Mouse (Mus musculus) limb, embryonic 15.5 days (tissue): ENCODE measurements around the gene Dek. TPM values are rescaled to one million over a fixed set of nuclear protein-coding genes. Genes with fewer than 3 reads are reported as not detected.

Experiments used
- ATAC-seq: fragments of 200-750 bp; cut with Nextera tagmentation; 2 replicates; pipeline ENCODE4 v1.8.0; 2017; ENCODE audit warnings: low read depth, moderate TSS enrichment; ENCODE audit not compliant: insufficient number of reproducible peaks, low FRiP score, low TSS enrichment
- H3K27ac ChIP-seq: fragments of 300-500 bp; sonication (generic); 2 replicates; pipeline ENCODE4 v1.5.1; 2015; ENCODE audit warnings: moderate library complexity, mild to moderate bottlenecking, inconsistent platforms
- H3K27me3 ChIP-seq: fragments of 300-500 bp; sonication (generic); 2 replicates; pipeline ENCODE4 v1.6.1; 2015; ENCODE audit warnings: inconsistent platforms
- H3K36me3 ChIP-seq: fragments of 300-500 bp; sonication (generic); 2 replicates; pipeline ENCODE4 v1.6.1; 2015; ENCODE audit warnings: inconsistent platforms
- H3K4me1 ChIP-seq: fragments of 300-500 bp; sonication (generic); 2 replicates; pipeline ENCODE4 v1.6.1; 2015; ENCODE audit warnings: inconsistent platforms
- H3K4me2 ChIP-seq: fragments of 300-500 bp; sonication (generic); 2 replicates; pipeline ENCODE4 v1.6.1; 2015; ENCODE audit warnings: mild to moderate bottlenecking, inconsistent platforms
- H3K4me3 ChIP-seq: fragments of 300-500 bp; sonication (generic); 2 replicates; pipeline ENCODE4 v1.5.1; 2015; ENCODE audit warnings: mild to moderate bottlenecking, inconsistent platforms
- H3K9ac ChIP-seq: fragments of 300-500 bp; sonication (generic); 2 replicates; pipeline ENCODE4 v1.6.1; 2015; ENCODE audit warnings: inconsistent platforms
- H3K9me3 ChIP-seq: fragments of 300-500 bp; sonication (generic); 2 replicates; pipeline ENCODE4 v1.6.1; 2016; ENCODE audit warnings: inconsistent platforms
- WGBS: fragments of 180-500 bp; shearing (Covaris S2); methylation state at CpG from one replicate; pipeline ENCODE4 v1.1.7; 2015; 5-methylcytosine and 5-hydroxymethylcytosine counted together
- polyA plus RNA-seq: library from polyadenylated mRNA; unstranded; fragments of >200 nt; fragmentation: Nextera tagmentation; extraction: Ambion mirVana; gene quantifications from 2 replicates; pipeline ENCODE4 v1.2.1, GENCODE M21; 2015

Dek gene
- polyA plus RNA-seq, 1 experiment from 2014 or later = 267 TPM

DNA sequence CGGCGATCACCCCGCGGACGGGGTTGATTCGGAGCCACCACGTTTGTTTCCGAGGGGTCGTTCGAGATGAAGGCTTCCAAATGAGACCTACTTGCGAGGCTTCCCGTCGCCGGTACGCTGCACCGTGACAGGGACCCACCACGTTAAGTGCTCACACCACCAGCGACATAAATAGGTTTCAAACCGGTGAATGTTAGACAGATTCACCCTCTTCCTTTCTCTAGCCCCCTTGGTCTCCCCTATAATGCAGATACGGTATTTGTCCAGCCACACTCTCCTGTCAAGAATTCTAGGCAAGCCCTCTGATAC lies 533 bp upstream of the Dek start:
- H3K9me3 ChIP-seq = no peaks in the 10 kb centered on the region
- no peaks in the 10 kb centered on the region for H3K27me3 ChIP-seq
- peak overlapping the region; percentile 79 for H3K4me3 ChIP-seq
- H3K27ac ChIP-seq = peak overlapping the region; percentile 100
- WGBS = under 1% methylated on average over 20 of the region's 20 CpGs
- ATAC-seq = peak; percentile 9; the same call in 1 of the 2 replicates
- peaks cover 14% of the 10 kb centered on the region for H3K4me1 ChIP-seq
- H3K36me3 ChIP-seq = 0 out of 2 replicates have a peak, but pooled peaks cover 4% of the 10 kb centered on the region
- peak overlapping the region; percentile 94 for H3K9ac ChIP-seq
- peak overlapping the region; percentile 57 for H3K4me2 ChIP-seq

- Histone ChIP-seq H3K27me3 (no peaks in the 10 kb centered on the region), H3K27ac (peak overlapping the region; percentile 100), H3K9ac (peak overlapping the region; percentile 94), H3K4me3 (peak overlapping the region; percentile 79), H3K4me1 (peaks cover 14% of the 10 kb centered on the region), H3K9me3 (no peaks in the 10 kb centered on the region), H3K36me3 (peaks cover 8% of the 10 kb centered on the region; the same call in 1 of the 2 replicates), H3K4me2 (peak overlapping the region; percentile 54)
- no peak for ATAC-seq
- under 1% methylated on average over 25 of the region's 25 CpGs for WGBS
Measured at GRCm38 (mm10) chr13:47104856-47105541, 1.0 kb downstream of the Dek start.

- no peaks in the 10 kb centered on the region for H3K9me3 ChIP-seq
- WGBS = 14% methylated on average over 2 of the region's 2 CpGs
Measured at GRCm38 (mm10) chr13:47104146-47104545, 1.9 kb downstream of the Dek start.

DNA sequence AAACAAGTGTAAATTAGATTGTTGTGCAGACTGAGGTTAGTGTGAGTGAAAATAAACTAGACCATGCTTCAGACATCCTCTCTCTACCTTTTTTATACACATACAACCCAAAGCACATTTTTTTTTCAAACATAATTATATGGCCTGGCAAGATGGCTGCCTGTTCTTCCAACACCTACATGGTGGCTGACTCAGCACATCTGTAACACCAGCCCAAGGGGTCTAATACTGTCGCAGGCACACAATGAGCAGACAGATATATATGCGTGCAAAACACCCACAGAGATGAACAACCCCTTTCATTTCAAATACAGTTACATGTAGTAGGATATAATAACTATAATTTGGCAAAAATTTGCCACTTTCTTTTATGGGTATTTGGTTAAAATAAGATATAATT lies 5.4 kb downstream of the Dek start:
- H3K36me3 ChIP-seq = peaks cover 27% of the 10 kb centered on the region
- no peak overlapping the region for H3K9ac ChIP-seq
- ATAC-seq = no peak
- H3K4me1 ChIP-seq = peaks cover 17% of the 10 kb centered on the region
- H3K4me2 ChIP-seq = no peak overlapping the region
- H3K4me3 ChIP-seq = no peak overlapping the region
- H3K27ac ChIP-seq = no peak overlapping the region
- no peaks in the 10 kb centered on the region for H3K9me3 ChIP-seq
- no peaks in the 10 kb centered on the region for H3K27me3 ChIP-seq
- 86% methylated on average over 2 of the region's 2 CpGs for WGBS

More at GRCm38 (mm10) chr13:47104146-47104545, 1.9 kb downstream of the Dek start:
- Histone ChIP-seq H3K27me3 (no peaks in the 10 kb centered on the region), H3K4me1 (peaks cover 14% of the 10 kb centered on the region), H3K36me3 (peaks cover 12% of the 10 kb centered on the region; the same call in 1 of the 2 replicates), H3K4me3 (peak overlapping the region; percentile 79), H3K4me2 (peak overlapping the region; percentile 54), H3K9ac (no peak overlapping the region), H3K27ac (0 out of 2 replicates have a peak overlapping the region, but pooled peaks have one; percentile 11)
- ATAC-seq = no peak

GRCm38 (mm10) chr13:47099265-47099664 lies 6.7 kb downstream of the Dek start:
- no peak overlapping the region for H3K4me2 ChIP-seq
- ATAC-seq = no peak
- H3K27ac ChIP-seq = no peak overlapping the region
- peaks cover 37% of the 10 kb centered on the region for H3K36me3 ChIP-seq
- H3K9me3 ChIP-seq = no peaks in the 10 kb centered on the region
- H3K27me3 ChIP-seq = no peaks in the 10 kb centered on the region
- peaks cover 16% of the 10 kb centered on the region for H3K4me1 ChIP-seq
- no peak overlapping the region for H3K9ac ChIP-seq
- 84% methylated on average over 7 of the region's 7 CpGs for WGBS
- H3K4me3 ChIP-seq = no peak overlapping the region

- no peak for ATAC-seq
- peaks cover 45% of the 10 kb centered on the region for H3K36me3 ChIP-seq
- H3K4me2 ChIP-seq = no peak overlapping the region
Measured at GRCm38 (mm10) chr13:47096591-47096990, 9.4 kb downstream of the Dek start.

DNA sequence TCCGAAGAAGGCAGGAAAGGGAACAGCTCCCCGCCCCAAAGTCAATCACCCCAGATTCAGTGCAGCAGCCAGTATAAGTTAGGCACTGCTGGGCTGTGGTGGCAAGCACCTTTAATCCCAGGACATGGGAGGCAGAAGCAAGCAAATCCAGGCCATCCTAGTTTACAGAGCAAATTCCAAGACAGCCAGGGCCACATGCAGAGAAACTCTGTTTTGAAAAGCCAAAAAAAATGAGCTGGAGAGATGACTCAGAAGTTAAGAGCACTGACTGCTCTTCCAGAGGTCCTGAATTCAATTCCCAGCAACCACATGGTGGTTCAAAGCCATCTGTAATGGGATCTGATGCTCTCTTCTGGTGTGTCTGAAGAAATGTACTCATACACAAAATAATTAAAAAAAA lies 12.2 kb downstream of the Dek start:
- H3K36me3 ChIP-seq = peaks cover 42% of the 10 kb centered on the region

More at GRCm38 (mm10) chr13:47096591-47096990, 9.4 kb downstream of the Dek start:
- no peak overlapping the region for H3K4me3 ChIP-seq
- no peak overlapping the region for H3K27ac ChIP-seq
- H3K4me1 ChIP-seq = peaks cover 3% of the 10 kb centered on the region; the same call in 1 of the 2 replicates
- no peak overlapping the region for H3K9ac ChIP-seq
- no peaks in the 10 kb centered on the region for H3K27me3 ChIP-seq
- 72% methylated on average over 2 of the region's 2 CpGs for WGBS
- H3K9me3 ChIP-seq = no peaks in the 10 kb centered on the region

GRCm38 (mm10) chr13:47089271-47089670 lies 16.7 kb downstream of the Dek start:
- Histone ChIP-seq H3K4me3 (no peak overlapping the region), H3K9ac (no peak overlapping the region), H3K27ac (no peak overlapping the region), H3K4me1 (peaks cover 3% of the 10 kb centered on the region; the same call in 1 of the 2 replicates), H3K36me3 (peaks cover 40% of the 10 kb centered on the region), H3K27me3 (no peaks in the 10 kb centered on the region), H3K4me2 (no peak overlapping the region), H3K9me3 (no peaks in the 10 kb centered on the region)
- WGBS = 60% methylated on average over 2 of the region's 2 CpGs
- no peak for ATAC-seq

More for the DNA sequence above, 12.2 kb downstream of the Dek start:
- Histone ChIP-seq H3K9ac (no peak overlapping the region), H3K9me3 (no peaks in the 10 kb centered on the region), H3K27me3 (no peaks in the 10 kb centered on the region), H3K4me2 (no peak overlapping the region), H3K4me1 (peaks cover 6% of the 10 kb centered on the region; the same call in 1 of the 2 replicates), H3K27ac (no peak overlapping the region), H3K4me3 (no peak overlapping the region)
- 84% methylated on average over 2 of the region's 2 CpGs for WGBS
- no peak for ATAC-seq

DNA sequence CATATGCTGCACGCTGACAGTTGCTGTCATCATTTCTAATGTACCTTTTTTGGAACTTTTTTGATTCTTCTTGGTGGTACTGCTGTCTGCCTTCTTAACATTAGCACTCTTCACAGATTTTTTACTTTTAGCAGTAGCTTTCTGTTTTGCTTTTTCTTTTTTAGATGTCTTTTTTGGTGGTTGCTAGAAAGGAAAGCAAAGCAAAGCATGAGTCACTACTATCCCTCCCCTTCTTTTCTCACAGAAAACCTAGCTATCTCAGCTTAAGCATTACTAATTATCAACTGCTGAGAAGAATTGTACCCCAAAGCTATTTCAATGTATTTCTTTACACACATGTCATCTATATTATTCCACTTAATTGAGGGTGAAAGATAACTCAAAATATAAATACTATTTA lies 17.6 kb downstream of the Dek start:
- Histone ChIP-seq H3K27ac (no peak overlapping the region), H3K9ac (no peak overlapping the region), H3K36me3 (peaks cover 36% of the 10 kb centered on the region), H3K9me3 (no peaks in the 10 kb centered on the region), H3K4me2 (no peak overlapping the region), H3K4me3 (no peak overlapping the region), H3K27me3 (no peaks in the 10 kb centered on the region), H3K4me1 (peaks cover 3% of the 10 kb centered on the region; the same call in 1 of the 2 replicates)
- no peak for ATAC-seq
- 85% methylated on average over 1 of the region's 1 CpGs for WGBS

DNA sequence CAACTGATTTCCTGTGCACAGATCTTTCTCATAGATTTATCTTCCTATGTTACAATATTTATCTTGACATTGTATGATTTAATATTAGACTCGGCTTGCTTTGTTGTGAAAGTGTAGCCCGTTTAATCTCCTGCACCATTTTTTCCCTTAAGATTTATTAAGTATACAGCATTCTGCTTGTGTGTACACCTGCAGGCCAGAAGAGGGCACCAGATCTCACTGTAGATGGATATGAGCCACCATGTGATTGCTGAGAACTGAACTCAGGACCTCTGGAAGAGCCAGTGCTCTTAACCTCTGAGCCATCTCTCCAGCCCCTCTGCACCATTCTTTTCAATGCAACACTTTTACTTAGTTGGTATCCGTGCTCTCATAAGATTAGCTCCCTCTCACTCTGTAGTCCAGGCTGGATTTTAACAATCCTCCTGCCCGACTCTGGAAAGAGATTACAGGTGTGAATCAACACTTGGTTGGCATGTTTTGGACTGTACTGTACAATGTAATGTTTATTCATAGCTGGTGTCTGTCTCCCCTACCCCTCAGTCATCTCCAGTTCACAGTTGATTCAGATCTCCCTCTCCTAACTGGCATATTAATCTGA lies 25.0 kb downstream of the Dek start:
- Histone ChIP-seq H3K27ac (no peak overlapping the region), H3K27me3 (no peaks in the 10 kb centered on the region), H3K4me1 (no peaks in the 10 kb centered on the region), H3K36me3 (peaks cover 63% of the 10 kb centered on the region), H3K9ac (no peak overlapping the region), H3K4me3 (no peak overlapping the region), H3K4me2 (no peak overlapping the region), H3K9me3 (no peaks in the 10 kb centered on the region)
- no peak for ATAC-seq
- WGBS = 93% methylated on average over 4 of the region's 4 CpGs

- Histone ChIP-seq H3K27me3 (no peaks in the 10 kb centered on the region), H3K36me3 (peaks cover 75% of the 10 kb centered on the region), H3K9me3 (no peaks in the 10 kb centered on the region), H3K4me3 (no peak overlapping the region), H3K4me2 (no peak overlapping the region), H3K4me1 (no peaks in the 10 kb centered on the region), H3K9ac (no peak overlapping the region), H3K27ac (no peak overlapping the region)
- 67% methylated on average over 5 of the region's 5 CpGs for WGBS
- ATAC-seq = no peak
Measured at GRCm38 (mm10) chr13:47078799-47079198, 27.2 kb downstream of the Dek start.

DNA sequence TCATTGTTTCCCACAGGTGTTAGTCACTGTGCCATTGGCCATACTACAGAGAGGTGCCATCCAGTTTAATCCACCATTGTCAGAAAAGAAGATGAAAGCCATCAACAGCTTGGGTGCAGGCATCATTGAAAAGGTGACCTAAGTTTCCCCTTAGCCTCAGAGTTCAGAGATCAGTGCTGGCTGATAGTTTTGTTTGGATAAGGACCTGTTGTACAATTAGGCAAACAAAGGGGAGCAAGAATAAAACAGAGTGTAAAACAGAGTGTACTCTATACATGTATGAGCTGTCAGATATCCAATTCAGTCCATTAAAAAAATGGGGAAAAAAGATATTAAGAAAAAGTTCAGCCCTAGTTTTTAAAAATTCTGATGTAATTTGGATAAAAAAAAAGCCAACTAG lies 28.6 kb downstream of the Dek start:
- no peak overlapping the region for H3K4me2 ChIP-seq
- no peak overlapping the region for H3K4me3 ChIP-seq
- H3K27ac ChIP-seq = no peak overlapping the region
- peaks cover 69% of the 10 kb centered on the region for H3K36me3 ChIP-seq
- no peak overlapping the region for H3K9ac ChIP-seq
- no peaks in the 10 kb centered on the region for H3K27me3 ChIP-seq
- no peaks in the 10 kb centered on the region for H3K9me3 ChIP-seq
- no peak for ATAC-seq
- no peaks in the 10 kb centered on the region for H3K4me1 ChIP-seq
